Mouse (Mus musculus): ENCODE results near the gene Gm2696. TPM values are rescaled to one million over a fixed set of nuclear protein-coding genes. Genes with fewer than 3 reads are reported as not detected.

Gene Gm2696
- polyA plus RNA-seq (2017; shearing (Covaris generic)) = not detected

DNA sequence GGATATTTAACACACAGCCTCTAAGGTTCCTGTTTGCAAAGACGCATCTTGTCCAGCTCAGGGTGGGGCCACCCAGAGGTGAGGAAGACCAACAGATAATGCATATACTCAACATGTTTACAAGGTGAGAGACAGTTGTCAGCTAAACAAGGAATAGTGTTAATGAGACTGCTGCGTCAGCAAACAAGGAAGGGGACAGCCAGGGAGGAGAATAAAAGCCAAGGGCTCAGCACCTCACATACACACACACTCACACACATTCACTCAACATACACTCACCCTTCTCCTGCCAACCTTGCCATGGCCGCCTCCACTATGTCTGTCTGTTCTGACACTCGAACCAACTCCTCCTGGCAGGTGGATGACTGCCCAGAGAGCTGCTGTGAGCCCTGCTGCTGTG, at the start of gene Gm2696:
TSS of gene Gm2696 (plus strand) at position 301 of the 400 bp plus-strand sequence.

DNA sequence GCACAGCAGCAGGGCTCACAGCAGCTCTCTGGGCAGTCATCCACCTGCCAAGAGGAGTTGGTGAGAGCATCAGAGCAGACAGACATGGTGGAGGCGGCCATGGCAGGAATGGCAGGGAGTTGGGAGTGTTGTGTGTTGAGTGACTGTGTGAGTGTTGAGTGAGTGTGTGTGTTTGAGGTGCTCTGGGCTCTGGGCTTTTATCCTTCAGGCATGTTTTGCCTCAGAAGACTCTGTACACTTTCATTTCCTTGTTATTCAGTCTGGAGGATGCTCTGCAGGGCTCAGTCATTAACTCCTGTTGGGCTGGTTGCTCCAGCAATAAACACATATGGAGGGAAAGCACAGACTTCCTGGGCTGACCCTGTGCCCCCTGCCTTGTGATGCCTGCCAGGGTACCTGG, 43.3 kb upstream of the Gm2696 start, which contains the start of gene Gm3238:
TSS of gene Gm3238 (minus strand) at position 101 of the 400 bp plus-strand sequence.

GRCm38 (mm10) chr10:77776844-77777243, 37.6 kb upstream of the Gm2696 start, which contains the start of gene Gm7138:
Gene Gm7138, minus strand, starts transcription at chr10:77776944.

GRCm38 (mm10) chr10:77782442-77782841, 32.0 kb upstream of the Gm2696 start, which contains the start of gene Gm3250:
Gene Gm3250, minus strand, starts transcription at chr10:77782542.

GRCm38 (mm10) chr10:77787876-77788275, 26.6 kb upstream of the Gm2696 start, which contains the start of gene Gm7137:
Gene Gm7137, minus strand, starts transcription at chr10:77788200.

GRCm38 (mm10) chr10:77794976-77795375, 19.5 kb upstream of the Gm2696 start, which contains the start of gene Gm9639:
Gene Gm9639, minus strand, starts transcription at chr10:77795076.

DNA sequence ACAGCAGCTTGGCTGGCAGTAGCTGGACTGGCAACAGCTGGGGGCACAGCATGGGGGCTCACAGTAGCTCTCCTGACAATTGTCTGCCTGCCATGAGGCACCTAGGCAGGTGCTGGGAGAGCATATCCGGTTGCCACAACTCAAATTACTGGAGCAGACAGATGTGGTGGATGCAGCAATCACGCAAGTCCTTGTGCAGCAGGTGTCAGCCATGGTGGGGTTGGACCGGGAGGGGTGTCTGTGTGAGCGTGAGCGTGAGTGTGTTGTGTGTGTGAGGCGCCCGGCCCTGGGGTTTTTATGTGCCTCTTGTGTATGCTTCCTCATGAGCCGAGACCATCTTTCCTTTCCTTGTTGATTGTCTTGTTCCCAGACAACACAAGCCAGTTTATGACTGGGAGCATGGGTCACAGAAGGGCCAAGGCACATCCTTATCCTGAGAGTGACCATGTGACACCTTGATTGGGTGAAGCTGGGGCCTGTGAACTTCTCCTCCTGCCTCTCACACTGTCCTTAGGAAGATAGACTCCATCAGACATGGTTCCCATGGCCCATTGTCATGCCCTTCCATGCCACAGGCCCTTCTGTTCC, 15.5 kb upstream of the Gm2696 start, which contains the start of gene Gm19668:
TSS of gene Gm19668 (minus strand) at position 213 of the 588 bp plus-strand sequence.

GRCm38 (mm10) chr10:77811743-77812142, 2.7 kb upstream of the Gm2696 start, which contains the start of gene Gm9507:
Gene Gm9507, minus strand, starts transcription at chr10:77811843.

DNA sequence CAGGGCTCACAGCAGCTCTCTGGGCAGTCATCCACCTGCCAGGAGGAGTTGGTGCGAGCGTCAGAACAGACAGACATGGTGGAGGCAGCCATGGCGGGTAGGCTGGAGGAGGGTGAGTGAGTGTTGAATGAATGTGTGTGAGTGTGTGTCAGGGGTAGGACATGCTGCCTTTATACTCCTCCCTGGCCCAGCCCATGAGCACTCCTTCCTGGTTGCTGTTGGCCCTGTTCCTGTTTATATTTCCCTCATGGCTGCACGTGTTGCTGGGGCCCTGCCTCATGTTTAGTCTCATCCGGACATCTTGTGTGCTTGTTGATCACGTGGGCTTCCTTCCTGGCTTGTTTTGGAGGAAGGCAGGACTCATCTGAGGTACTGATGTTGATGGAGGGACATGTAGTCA, 12.5 kb downstream of the Gm2696 start, which contains the start of gene Krtap10-4:
TSS of gene Krtap10-4 (minus strand) at position 145 of the 400 bp plus-strand sequence.

GRCm38 (mm10) chr10:77835647-77836046, 21.2 kb downstream of the Gm2696 start, which contains the start of gene Krtap10-10:
Gene Krtap10-10, plus strand, starts transcription at chr10:77835947.

DNA sequence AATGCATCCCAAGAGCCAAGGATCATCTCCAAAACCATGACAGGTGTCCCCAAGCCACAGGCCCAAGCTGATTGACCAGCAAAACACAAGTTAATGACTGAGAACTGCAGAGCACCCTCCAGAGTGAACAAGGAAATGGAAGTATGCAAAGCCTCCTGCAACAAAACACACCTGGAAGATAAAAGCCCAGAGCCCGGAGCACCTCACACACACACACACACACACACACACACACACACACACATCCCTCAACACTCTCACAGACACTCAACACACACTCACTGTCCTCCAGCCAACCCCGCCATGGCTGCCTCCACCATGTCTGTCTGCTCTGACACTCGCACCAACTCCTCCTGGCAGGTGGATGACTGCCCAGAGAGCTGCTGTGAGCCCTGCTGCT, 32.0 kb downstream of the Gm2696 start, which contains the start of gene Gm36176:
TSS of gene Gm36176 (plus strand) at position 301 of the 400 bp plus-strand sequence.

GRCm38 (mm10) chr10:77852559-77852958, 38.1 kb downstream of the Gm2696 start, which contains the start of gene Gm10318:
Gene Gm10318, plus strand, starts transcription at chr10:77852859.

DNA sequence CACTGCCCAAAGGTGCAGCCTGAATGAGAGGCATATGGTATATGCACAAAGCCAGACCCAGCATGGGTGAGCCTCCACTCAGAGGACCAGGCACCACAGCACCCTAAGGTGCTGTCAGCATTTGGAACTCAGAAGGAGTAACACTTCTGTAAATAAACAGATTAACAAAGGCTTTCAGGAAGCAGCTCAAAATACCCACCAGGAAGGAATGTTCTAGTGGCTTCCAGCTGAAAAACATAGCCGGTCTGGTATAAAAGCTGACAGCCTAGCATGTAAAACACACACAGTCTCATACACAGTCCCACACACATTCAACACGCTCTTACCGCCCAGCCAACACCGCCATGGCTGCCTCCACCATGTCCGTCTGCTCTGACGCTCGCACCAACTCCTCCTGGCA, 47.2 kb downstream of the Gm2696 start, which contains the start of gene Gm3285:
TSS of gene Gm3285 (plus strand) at position 301 of the 400 bp plus-strand sequence.

Other genes starting within 250 kb of the Gm2696 start
- gene Pttg1ip, start 233.0 kb upstream of the Gm2696 start, polyA plus RNA-seq (2017; shearing (Covaris generic)) = 101 TPM
- 109 TPM for gene Sumo3, start 208.6 kb upstream of the Gm2696 start, polyA plus RNA-seq (2017; shearing (Covaris generic))
- gene Gm49325, start 208.5 kb upstream of the Gm2696 start, polyA plus RNA-seq (2017; shearing (Covaris generic)) = not detected
- gene Ube2g2, start 192.4 kb upstream of the Gm2696 start, polyA plus RNA-seq (2017; shearing (Covaris generic)) = 48.5 TPM
- 0.26 TPM for gene Tspear, start 128.1 kb upstream of the Gm2696 start, polyA plus RNA-seq (2017; shearing (Covaris generic))
- gene Gm19402, start 123.9 kb upstream of the Gm2696 start, polyA plus RNA-seq (2017; shearing (Covaris generic)) = not detected
- gene Gm9508, start 117.4 kb upstream of the Gm2696 start, polyA plus RNA-seq (2017; shearing (Covaris generic)) = not detected
- gene Gm10272, start 108.1 kb upstream of the Gm2696 start, polyA plus RNA-seq (2017; shearing (Covaris generic)) = not detected
- not detected for gene Gm10024, start 103.2 kb upstream of the Gm2696 start, polyA plus RNA-seq (2017; shearing (Covaris generic))
- not detected for gene Gm10142, start 98.9 kb upstream of the Gm2696 start, polyA plus RNA-seq (2017; shearing (Covaris generic))
- not detected for gene Krtap12-1, start 94.1 kb upstream of the Gm2696 start, polyA plus RNA-seq (2017; shearing (Covaris generic))
- gene Gm10100, start 88.2 kb upstream of the Gm2696 start, polyA plus RNA-seq (2017; shearing (Covaris generic)) = not detected
- gene Gm18596, start 72.0 kb upstream of the Gm2696 start, polyA plus RNA-seq (2017; shearing (Covaris generic)) = not detected
- not detected for gene Gm9736, start 63.3 kb upstream of the Gm2696 start, polyA plus RNA-seq (2017; shearing (Covaris generic))
- gene Gm3233, start 55.0 kb upstream of the Gm2696 start, polyA plus RNA-seq (2017; shearing (Covaris generic)) = not detected
- gene Gm3238, start 43.4 kb upstream of the Gm2696 start, polyA plus RNA-seq (2017; shearing (Covaris generic)) = not detected
- gene Gm7138, start 37.7 kb upstream of the Gm2696 start, polyA plus RNA-seq (2017; shearing (Covaris generic)) = not detected
- gene Gm3250, start 32.1 kb upstream of the Gm2696 start, polyA plus RNA-seq (2017; shearing (Covaris generic)) = not detected
- gene Gm7137, start 26.5 kb upstream of the Gm2696 start, polyA plus RNA-seq (2017; shearing (Covaris generic)) = not detected
- gene Gm9639, start 19.6 kb upstream of the Gm2696 start, polyA plus RNA-seq (2017; shearing (Covaris generic)) = not detected
- not detected for gene Gm19668, start 15.5 kb upstream of the Gm2696 start, polyA plus RNA-seq (2017; shearing (Covaris generic))
- not detected for gene Gm9507, start 2.8 kb upstream of the Gm2696 start, polyA plus RNA-seq (2017; shearing (Covaris generic))
- not detected for gene Krtap10-4, start 12.4 kb downstream of the Gm2696 start, polyA plus RNA-seq (2017; shearing (Covaris generic))
- not detected for gene Krtap10-10, start 21.3 kb downstream of the Gm2696 start, polyA plus RNA-seq (2017; shearing (Covaris generic))
- gene Gm36176, start 32.1 kb downstream of the Gm2696 start, polyA plus RNA-seq (2017; shearing (Covaris generic)) = not detected
- gene Gm10318, start 38.2 kb downstream of the Gm2696 start, polyA plus RNA-seq (2017; shearing (Covaris generic)) = not detected
- not detected for gene Gm3285, start 47.3 kb downstream of the Gm2696 start, polyA plus RNA-seq (2017; shearing (Covaris generic))
- gene Lrrc3, start 87.9 kb downstream of the Gm2696 start, polyA plus RNA-seq (2017; shearing (Covaris generic)) = 0.11 TPM
- gene Trpm2, start 155.9 kb downstream of the Gm2696 start, polyA plus RNA-seq (2017; shearing (Covaris generic)) = 0.49 TPM
- 8.2 TPM for gene 1810043G02Rik, start 163.8 kb downstream of the Gm2696 start, polyA plus RNA-seq (2017; shearing (Covaris generic))
- 69.3 TPM for gene Pfkl, start 195.4 kb downstream of the Gm2696 start, polyA plus RNA-seq (2017; shearing (Covaris generic))
- gene Dnmt3l, start 227.3 kb downstream of the Gm2696 start, polyA plus RNA-seq (2017; shearing (Covaris generic)) = not detected
- 0.34 TPM for gene Aire, start 228.9 kb downstream of the Gm2696 start, polyA plus RNA-seq (2017; shearing (Covaris generic))

All from CD4-positive, CD25-positive, alpha-beta regulatory T cell (primary cell).